Mouse (Mus musculus): ENCODE data around the gene Dffa.

- TF ChIP-seq CTCF (IDR thresholded peaks at IDR 0.05; ENCODE audit: low read depth, low read length) = no peak
- TF ChIP-seq TAL1 (conservative IDR thresholded peaks at IDR 0.05; ENCODE audit: low read depth, low read length) = no peak
- TF ChIP-seq GATA2 (IDR thresholded peaks at IDR 0.05; ENCODE audit: borderline replicate concordance, low read depth, low read length) = no peak
- no peak for TF ChIP-seq POLR2AphosphoS5 (IDR thresholded peaks at IDR 0.05; ENCODE audit: insufficient replicate concordance, low read depth, low read length)
Observed at GRCm38 (mm10) chr4:149157415-149157973, 53.5 kb downstream of the Dffa start.

All from G1E (cell line).